Mouse (Mus musculus): Measurements from ENCODE around the gene Gal3st1.
A peak's percentile ranks its signal among the peaks of the same experiment; 100 is the strongest.
"Not testable (repeated sequence)": the region's sequence is repeated elsewhere in the genome, so short reads cannot be mapped to it uniquely, and the experiment has no call there.

Gene Gal3st1

DNA sequence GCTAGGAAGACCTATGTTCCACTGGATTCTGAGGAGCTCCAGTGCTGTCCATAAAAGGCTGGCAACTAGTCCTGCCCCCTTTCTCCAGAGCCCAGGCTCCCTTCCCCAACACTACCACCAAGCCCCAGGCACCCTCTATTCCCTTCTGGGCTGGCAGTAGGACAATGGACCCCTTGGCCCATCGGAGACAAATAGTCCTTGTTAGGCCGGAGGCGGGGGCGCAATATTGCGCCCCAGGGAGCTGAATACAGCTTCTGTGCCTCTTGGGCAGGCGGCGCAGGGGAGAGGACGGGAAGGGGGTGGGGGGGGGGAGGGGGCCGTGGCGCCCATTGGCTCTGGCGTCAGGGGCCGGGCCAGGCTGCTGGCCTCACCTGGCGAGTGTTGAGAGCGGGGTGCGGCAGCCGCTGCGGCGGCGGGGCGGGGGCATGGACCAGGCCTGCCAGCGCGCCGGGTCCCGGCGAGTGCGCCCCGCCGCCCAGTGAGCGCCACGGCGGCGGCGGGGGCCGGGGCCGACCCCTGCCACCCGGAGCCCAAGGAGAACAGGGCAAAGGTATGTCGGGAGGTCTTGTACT is at the start of gene Gal3st1:
Gal3st1 (plus strand) TSS at position 346 of the 572 bp plus-strand sequence.
- DNase-seq (ENCODE audit: low spot score) = no peak

GRCm38 (mm10) chr11:3933756-3934285 is 49.6 kb upstream of the Gal3st1 start:
- DNase-seq (ENCODE audit: low spot score) = no peak

DNA sequence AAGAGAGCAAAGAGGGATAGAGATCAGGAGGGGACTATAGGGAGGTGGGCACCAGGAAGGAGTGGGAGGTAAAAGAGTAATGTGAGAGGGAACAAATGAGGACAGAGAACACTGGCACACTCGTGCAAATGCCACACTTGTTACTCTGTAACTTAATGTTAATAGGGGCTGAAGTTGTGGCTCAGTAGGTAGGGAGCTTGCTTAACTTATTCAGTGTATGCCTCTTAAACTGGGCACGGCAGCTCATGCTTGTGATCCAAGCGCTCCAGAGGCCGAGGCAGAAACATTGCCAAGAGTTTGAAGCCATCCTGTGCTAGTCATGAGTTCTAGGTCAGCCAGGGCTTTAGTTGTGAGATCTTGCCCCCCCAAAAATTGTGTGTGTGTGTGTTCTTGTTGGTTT is 48.3 kb upstream of the Gal3st1 start:
- no peak for DNase-seq (ENCODE audit: low spot score)

DNA sequence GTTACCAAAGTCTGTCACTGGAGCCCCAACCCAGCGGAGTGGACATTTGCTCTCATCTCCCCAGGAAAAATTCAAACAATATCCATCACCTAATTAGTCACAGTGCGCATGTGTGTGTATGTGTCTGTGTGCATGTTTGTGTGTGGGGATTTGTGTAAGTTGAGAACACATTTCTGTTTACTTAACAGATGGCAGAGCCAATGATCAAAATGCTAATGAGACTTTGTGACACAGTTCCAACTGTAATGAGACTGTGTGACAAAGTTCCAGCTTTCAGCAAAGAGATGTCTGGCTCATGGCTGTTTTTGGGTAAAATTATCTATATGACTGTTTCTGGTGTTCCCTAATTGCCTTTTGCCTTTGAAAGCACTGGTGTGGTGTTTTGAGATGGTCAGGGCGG is 47.1 kb upstream of the Gal3st1 start:
- no peak for DNase-seq (ENCODE audit: low spot score)

GRCm38 (mm10) chr11:3937321-3937874 is 46.0 kb upstream of the Gal3st1 start:
- DNase-seq (ENCODE audit: low spot score) = no peak

DNA sequence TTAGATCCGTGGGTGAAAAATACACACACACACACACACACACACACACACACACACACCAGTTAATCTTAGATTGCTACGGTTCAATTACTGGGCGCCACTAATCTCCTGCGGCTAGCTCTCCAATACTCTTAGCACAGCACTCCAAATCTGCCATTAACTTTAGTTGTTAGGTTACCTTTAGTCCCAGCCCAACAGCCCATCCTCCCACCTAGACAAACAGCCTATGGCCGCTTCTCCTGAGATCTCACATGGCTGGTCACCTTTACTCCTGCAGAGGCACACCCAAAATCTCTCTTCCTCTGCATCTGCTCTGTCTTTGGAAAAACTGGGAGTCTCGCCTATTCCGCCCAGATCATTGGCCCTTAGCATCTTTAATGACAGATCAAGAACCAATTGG is 42.1 kb upstream of the Gal3st1 start:
- no peak for DNase-seq (ENCODE audit: low spot score)

GRCm38 (mm10) chr11:3946386-3946785 is 37.0 kb upstream of the Gal3st1 start:
- no peak for DNase-seq (ENCODE audit: low spot score)

- not testable (repeated sequence) for DNase-seq (ENCODE audit: low spot score)
Measured at GRCm38 (mm10) chr11:3954876-3955275, 28.6 kb upstream of the Gal3st1 start.

DNA sequence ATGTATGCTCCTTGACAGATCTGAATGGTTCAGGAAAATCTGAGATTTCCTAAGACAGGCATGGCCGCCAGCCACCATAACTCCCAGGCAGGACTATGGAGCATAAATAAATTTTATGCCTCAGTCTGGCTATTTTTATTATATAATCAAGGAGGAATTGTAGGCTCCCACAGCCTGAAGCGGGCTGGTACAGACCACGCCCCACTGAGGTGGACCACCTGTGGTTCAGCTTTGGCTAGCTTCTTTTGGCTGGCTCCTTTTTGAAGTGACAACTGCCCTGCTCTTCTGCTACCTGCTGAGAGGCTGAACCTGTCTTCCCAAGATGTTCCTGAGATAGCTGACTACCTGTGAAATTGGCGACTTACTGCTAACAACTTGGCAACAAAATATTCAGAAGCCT is 28.1 kb upstream of the Gal3st1 start:
- DNase-seq (ENCODE audit: low spot score) = not testable (repeated sequence)

GRCm38 (mm10) chr11:3960901-3961300 is 22.5 kb upstream of the Gal3st1 start:
- no peak for DNase-seq (ENCODE audit: low spot score)

- DNase-seq (ENCODE audit: low spot score) = no peak
Measured at GRCm38 (mm10) chr11:3961761-3962160, 21.7 kb upstream of the Gal3st1 start.

DNA sequence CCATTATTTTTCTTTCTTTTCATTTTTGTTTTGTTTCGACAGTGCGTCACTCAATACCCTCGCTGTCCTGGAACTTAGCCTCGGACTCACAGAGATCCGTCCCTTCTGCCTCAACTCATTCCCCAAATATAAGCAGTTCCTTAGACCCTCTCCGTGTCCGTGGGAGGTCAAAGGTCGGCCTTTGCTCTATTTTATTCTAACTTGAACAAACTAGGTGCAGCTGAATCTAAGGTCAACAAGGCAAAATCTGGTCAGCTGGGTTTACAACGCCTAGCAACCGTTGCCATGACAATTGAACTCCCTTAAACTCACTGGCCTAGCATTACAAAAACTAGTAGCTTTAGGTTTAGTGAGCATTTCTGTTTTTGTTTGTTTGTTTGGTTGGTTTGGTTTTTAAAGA is 20.3 kb upstream of the Gal3st1 start:
- DNase-seq (ENCODE audit: low spot score) = no peak

DNA sequence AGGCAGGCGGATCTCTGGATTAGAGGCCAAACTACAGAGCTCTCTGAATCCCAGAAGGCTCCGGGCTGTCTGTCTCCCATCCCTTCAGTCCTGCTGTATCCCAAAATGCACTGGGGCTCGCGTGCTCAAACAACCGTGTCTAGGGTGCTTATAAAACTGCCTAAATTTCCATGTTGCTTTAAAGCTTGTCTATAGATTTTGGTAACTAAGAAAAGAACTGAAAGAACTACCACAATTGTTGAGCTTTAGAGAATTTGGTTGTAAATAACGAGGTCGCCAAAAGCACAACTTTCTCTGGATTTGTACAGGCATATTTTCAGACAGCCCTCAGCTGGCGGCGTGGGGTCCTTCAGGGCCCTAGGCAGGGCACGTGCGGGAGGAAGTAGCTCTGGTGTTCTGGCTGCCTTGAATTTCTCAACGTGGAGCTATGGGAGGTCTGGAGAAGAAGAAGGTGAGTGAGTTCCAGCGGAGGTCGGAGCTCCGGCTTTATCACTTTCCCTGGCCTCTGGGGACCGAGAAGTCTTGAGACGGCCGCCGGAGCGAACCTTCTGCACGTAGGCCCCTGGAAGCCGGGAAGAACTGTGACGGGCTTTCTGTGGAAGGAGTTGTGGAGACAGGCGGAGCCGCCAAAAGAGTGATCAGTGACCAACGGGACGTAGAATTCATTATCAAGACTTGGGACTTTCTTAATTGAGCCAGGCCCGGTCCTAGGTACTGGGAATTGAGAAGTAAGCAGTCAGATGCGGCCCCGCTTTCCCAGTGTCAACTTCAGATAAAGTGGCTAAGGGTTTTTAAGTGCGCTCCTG is 19.6 kb upstream of the Gal3st1 start, which contains the start of gene Pes1:
Pes1 (plus strand) TSS at position 366 of the 806 bp plus-strand sequence.
- DNase-seq (ENCODE audit: low spot score) = peak; percentile 72

DNA sequence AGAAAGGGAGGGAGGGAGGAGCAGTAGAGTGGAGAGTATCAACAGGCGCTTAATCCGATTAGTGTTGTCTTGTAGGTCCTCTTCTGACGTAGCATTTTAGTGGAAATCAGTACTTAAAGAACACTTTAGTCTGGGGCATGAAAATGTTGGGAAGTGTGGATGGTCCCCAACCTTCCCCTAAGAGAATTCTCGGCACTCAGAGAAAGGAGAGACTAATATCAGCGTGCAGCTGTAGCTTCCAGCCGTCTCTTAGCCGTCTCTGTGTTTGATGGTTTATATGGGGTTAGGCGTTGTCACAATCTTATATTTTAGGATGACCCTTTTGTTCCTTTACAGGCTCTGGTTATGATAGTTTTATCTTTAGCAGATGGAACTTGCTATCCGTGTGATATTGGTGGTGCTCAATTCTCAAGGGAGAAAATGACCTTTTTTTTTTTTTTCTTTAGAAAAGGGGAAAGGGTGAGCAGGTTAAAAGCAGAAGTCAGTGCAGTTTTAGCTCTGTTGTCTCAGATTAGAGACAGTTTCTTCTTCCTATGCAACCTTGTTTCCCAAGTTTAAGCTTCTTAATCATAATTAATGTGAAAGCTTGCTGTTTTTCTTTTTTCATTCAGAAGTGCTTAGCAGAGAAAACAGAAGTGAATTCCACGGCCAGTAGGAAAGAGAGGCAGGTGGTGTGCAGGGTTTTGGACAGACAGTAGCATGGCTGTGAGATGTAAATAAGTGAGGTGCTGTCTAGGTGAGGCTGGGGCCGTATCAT is 18.8 kb upstream of the Gal3st1 start:
- no peak for DNase-seq (ENCODE audit: low spot score)

- DNase-seq (ENCODE audit: low spot score) = no peak
Measured at GRCm38 (mm10) chr11:3969837-3970236, 13.6 kb upstream of the Gal3st1 start.

- DNase-seq (ENCODE audit: low spot score) = no peak
Measured at GRCm38 (mm10) chr11:3970361-3970760, 13.1 kb upstream of the Gal3st1 start.

DNA sequence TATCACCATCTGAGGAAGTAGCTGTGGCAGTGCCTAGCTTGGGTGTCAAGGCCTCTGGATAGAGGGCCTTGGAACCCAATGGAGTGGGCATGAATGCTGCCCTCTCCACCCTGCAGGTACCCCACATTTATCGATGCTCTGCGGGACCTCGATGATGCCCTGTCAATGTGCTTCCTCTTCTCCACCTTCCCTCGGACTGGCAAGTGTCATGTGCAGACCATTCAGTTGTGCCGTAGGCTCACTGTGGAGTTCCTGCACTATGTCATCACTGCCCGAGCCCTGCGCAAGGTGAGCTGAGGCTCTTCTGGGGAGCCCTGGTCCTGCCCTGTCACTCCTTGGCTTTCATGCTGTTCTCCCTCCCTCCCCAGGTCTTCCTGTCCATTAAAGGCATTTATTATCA is 10.4 kb upstream of the Gal3st1 start:
- DNase-seq (ENCODE audit: low spot score) = no peak

DNA sequence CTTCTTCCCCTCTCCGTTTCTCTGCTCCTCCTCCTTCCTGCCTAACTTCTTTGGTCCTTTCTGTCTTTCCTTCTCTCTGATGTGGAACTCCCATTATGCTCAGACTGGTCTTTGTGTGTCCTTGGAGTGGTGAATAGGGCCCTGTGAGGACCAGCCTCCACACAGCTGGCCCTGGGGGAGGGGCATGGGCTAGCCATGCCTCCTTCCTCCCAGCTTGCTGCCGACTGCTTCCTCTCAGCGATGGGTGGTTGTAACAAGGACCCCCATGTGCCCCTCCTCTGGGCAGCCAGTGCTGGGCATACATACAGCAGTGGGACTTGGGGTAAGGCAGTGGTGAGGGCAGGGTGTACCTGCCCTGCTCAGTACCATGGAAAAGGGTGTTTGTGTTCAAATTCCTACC is 9.1 kb upstream of the Gal3st1 start:
- DNase-seq (ENCODE audit: low spot score) = no peak

GRCm38 (mm10) chr11:3976678-3977077 is 6.8 kb upstream of the Gal3st1 start, which contains the start of gene 4930556J24Rik:
4930556J24Rik (minus strand) TSS chr11:3976778.
- DNase-seq (ENCODE audit: low spot score) = no peak

- no peak for DNase-seq (ENCODE audit: low spot score)
Measured at GRCm38 (mm10) chr11:3978421-3978820, 5.0 kb upstream of the Gal3st1 start.

DNA sequence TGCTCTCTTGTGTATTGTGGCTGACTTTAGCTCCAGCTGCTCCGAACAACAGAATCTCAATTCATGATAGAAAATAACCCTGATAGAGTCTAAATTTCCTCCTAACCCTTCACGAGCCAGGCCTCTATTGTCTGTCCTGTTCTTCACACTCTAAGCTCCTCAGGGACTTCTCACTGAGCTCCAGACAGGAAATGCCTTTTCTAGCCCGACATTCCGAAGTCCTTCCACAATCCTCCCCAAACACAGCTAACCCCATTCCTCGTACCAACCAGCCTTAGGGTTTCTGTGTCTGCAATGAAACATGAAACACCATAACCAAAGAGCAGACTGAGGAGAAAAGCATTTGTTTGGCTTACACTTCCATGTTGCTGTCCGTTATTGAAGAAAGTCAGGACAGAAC is 1.9 kb upstream of the Gal3st1 start:
- no peak for DNase-seq (ENCODE audit: low spot score)
